Mouse (Mus musculus) Muller cell, postnatal 12 days (primary cell): ENCODE results near the gene Arhgef26.

Experiments used
- DNase-seq: peaks from one replicate; pipeline ENCODE4 v3.0.0-alpha.2; 2015; ENCODE audit errors: inconsistent ontology term

Arhgef26 gene

DNA sequence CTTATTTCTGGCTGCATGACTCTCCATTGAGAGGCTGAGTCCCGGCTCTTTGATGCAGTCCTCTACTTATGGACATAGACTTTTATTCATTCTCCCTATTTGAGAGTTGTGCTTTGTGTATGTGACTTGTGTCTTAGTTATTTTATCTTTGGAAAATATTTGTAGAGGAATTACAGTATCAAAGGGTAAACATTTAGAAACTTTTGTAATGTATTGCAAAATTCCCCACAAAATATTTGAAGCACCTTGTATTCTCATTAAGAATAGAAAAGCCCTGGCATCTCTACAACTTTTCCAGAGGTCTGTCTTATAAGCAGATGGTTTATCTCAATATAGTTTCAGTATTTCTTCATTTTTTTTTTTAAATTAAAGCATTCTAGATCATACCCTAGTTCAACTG lies 44.7 kb downstream of the Arhgef26 start:
- no peak for DNase-seq

DNA sequence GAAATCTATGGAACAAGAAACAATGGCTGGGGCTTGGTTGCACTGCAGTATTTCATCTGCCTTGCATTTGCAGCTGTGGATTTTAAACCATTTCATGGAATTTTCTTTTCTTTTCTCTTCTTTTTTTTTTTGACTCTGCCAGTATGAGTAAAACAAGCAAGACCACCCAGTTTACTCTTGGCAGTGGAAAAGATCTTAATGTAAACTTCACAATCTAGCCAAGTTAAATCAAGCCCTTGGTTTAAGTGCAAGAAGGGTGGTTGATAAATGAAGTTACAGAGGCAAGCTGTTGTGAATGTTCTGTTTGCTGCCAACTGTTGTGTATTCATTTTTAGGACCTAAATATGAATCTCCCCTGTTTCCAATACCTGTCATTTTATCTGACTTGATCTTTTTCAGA lies 54.5 kb downstream of the Arhgef26 start:
- DNase-seq = no peak

DNA sequence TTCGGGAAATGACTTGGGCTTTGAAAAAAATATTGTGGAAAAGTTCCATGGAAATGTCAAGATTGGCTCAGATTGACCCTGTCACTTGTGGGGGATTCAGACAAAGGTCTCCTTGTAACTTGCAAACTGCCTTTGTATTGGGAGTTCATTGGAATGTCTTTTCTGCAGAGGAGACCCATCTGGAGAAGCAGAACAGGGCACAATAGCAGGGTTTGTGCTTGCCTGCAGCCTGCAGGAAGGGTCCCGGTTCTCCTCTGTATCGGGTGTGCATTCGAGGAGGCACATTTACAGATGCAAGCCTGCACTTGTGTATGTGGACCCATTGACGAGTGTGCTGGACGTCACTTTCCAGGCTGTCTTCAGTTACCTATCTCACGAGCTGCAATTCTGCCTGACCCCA lies 56.1 kb downstream of the Arhgef26 start:
- no peak for DNase-seq

GRCm38 (mm10) chr3:62395368-62395767 lies 57.2 kb downstream of the Arhgef26 start:
- DNase-seq = peak; percentile 49

- no peak for DNase-seq
Measured at GRCm38 (mm10) chr3:62396109-62396508, 58.0 kb downstream of the Arhgef26 start.

- no peak for DNase-seq
Measured at GRCm38 (mm10) chr3:62398094-62398493, 60.0 kb downstream of the Arhgef26 start.

- peak; percentile 64 for DNase-seq
Measured at GRCm38 (mm10) chr3:62399826-62400746, 61.9 kb downstream of the Arhgef26 start.

DNA sequence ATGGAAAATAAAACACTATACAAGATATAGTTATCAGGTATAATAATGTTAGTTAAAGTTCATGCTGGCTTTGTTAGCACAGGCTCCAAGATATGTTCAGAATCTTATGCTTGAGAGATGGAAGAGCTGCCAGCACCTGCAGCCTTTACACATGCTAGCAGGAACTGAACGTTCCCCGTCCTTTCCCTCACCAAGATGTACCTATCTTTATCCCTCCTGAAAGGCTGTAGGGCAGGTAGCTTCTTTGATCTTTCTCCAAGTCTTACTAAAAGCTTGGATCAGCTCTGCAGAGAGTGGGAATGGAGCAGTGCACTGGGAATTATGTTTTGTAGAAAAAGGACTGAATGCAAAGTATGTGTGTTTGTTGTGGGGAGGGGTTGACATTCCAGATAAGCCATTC lies 64.3 kb downstream of the Arhgef26 start:
- no peak for DNase-seq

DNA sequence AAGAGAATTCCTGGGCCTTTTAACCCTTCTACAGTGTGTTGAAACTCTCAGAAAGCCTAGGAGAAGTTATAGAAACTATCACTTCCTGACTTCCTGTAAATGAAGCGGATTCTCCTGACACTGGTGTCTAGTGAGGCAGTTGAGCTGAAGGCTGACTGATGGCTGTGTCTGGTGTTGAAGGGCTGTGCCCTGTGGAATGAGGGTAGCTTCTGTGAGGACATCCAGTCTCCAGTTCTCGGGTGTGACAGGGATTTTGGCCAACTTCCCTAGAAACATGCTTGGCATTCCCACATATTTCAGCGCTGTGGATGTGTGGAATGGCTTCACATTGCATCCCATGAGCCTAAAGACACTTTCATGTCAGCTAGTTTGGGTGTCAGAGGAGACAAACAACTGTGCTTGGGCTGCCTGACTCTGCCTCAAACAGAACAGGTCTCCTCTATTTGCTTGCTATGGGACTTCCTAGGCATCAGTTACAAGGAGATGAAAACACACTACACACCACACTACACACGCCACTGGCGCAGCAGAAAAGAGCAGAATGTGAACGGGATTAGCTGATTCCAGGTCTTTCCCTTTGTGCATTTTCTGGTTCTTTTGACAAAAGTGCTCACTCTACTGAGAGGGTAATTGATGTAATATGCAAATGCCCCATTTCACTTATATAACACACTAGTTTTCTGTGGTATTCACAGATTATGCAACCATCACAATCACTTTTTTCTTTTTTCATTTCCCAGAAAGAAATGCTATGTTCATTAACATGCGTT lies 66.5 kb downstream of the Arhgef26 start:
- DNase-seq = peak; percentile 79

DNA sequence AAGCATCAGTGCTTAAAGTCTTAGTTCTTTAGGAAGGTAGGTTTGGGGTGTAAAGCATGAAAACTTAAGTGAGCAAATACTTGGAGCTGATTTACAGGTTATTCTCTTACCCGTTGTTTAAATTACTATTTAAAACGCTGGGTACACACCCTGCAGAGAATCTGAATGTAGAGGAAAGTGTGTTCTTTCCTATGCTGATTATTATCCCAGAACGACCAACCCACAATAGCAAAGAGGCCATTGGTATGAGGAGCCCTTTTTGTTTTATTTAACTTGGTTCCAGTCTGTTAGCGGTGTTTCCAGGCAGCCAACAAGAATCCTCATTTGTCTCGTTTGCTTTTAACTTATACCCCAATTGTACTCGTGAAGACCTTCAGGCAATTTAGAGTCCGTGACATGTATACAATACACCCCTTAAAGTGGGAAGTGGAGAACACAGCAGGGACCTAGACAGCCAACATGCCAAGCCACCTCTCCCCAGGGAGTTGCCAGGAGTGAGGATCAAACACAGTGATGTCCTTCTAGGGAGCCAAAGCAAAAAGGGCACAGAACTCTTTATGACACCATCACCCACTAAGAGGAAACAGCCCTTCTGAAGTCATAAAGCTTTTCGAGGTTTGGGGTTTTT lies 71.5 kb downstream of the Arhgef26 start:
- no peak for DNase-seq

DNA sequence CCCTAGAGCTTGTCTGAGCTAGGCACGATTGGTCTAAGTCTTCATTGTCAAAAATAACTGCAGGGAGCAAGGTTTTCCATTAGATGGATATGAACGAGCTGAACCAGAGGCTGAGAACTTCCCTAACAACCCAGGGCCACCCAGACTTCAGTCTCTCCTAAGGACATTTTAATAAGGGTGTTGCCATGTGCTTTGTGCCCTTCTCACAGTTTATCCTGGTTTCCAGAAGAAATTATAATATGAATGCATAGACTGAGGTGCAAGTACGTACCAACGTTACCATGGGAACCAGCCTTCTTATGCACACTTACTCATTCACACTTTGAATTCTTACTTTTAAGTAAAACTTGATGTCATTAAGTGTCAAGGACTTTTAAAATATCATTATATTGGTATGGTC lies 72.3 kb downstream of the Arhgef26 start:
- no peak for DNase-seq

- peak; percentile 25 for DNase-seq
Measured at GRCm38 (mm10) chr3:62412704-62413103, 74.6 kb downstream of the Arhgef26 start.

DNA sequence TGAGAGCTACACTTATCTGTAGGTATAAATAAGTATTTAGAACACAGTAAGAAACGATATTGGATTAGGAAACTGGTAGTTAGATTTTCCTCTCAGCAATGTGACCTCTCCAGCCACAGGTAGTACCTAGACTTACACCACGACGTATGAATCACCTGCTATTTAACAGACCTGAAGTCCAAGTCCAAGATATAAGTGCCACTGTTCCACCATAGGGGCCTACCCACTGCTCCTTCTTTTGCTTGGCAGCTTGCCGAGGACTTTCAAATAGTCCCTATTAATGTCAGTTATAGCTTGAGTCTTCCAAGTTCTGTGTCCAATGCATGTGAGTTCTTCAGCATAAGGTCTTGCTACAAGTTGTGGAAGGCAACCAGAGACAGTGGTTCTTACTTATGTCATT lies 76.8 kb downstream of the Arhgef26 start:
- no peak for DNase-seq

DNA sequence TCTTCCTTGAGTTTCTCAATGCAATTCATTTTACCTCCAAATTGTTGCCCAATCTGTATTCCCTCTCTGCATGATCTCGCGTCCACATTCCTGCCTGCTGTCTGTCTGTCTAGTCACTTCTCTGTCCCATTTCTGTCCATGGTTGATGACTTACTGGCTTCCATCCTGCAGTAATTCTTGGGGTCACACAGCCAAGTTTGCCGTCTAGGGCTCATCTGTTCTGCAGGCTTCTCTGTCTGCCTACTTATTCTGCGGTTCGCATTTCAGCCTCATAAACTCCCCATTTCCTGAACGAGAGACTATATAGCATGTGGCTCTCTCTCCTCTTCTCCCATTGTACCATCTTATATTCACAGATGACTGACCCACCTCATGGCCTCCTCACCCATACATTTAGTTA lies 79.3 kb downstream of the Arhgef26 start:
- no peak for DNase-seq

- peak; percentile 17 for DNase-seq
Measured at GRCm38 (mm10) chr3:62418387-62419138, 80.4 kb downstream of the Arhgef26 start.

- no peak for DNase-seq
Measured at GRCm38 (mm10) chr3:62433675-62434074, 95.5 kb downstream of the Arhgef26 start.

DNA sequence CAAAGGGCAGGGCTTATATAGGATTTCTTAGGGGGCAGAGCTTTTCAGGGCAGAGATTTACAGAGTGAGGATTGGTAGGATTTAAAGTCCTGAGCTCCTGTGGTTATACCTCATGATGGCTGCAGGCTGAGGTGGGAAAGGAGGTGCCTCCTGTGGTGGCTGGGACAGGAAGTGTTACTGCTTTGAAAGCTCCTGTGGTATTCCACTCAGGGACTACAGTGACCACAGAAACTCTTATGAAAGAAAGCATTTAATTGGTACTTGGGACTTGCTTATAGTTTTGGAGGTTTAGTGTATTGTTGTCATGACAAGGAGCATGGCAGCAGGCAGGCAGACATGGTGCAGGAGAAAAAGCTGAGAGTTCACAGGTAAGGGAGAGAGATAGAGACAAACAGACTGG lies 97.8 kb downstream of the Arhgef26 start:
- DNase-seq = no peak

- DNase-seq = no peak
Measured at GRCm38 (mm10) chr3:62440431-62440969, 102.4 kb downstream of the Arhgef26 start.

DNA sequence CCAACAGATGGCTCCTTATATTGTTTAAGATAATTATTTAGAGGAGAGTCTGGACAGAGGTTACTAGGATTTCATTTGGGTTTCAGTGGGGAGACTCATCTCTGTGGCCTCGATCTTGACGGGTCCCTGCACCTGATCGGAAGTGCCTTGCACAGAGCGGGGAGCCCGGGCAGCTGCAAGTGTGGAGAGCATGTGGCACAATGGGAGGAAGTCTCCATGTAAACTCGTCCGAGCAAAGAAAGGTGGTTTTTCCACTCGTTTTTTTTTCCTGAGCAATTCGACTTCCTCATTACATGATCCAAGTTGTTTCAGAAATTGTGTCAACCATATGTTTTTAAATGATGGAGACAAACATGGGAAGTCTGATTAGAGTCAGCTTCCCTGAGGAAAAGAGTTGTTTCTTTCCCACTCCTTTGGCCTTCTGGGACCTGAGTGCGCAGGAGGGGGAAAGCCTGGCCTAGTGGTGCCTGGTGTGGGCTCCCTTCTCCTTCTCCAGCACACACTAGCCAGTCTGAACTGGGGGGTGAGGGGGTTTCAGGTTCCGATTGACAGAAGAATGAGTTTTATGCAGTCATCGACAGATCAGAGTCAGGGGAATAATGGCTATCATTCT lies 105.5 kb downstream of the Arhgef26 start:
- no peak for DNase-seq

GRCm38 (mm10) chr3:62446271-62446670 lies 108.1 kb downstream of the Arhgef26 start:
- no peak for DNase-seq

- DNase-seq = no peak
Measured at GRCm38 (mm10) chr3:62447151-62447550, 109.0 kb downstream of the Arhgef26 start.
